Mouse (Mus musculus): ENCODE measurements at regions not wholly inside any gene's neighbourhood (a gene's known extent, or its start where the extent isn't known, plus 50 kb on each side); places are given as distances from the start of the nearest gene placed in this dataset.

GRCm38 (mm10) chr3:57910020-57910419, 62.1 kb upstream of the Pfn2 start:
- Histone ChIP-seq H3K9me3 (ENCODE audit: control insufficient read depth, low read length) (no peaks in the 10 kb centered on the region), H3K4me1 (ENCODE audit: control insufficient read depth) (no peaks in the 10 kb centered on the region), H3K4me3 (replicated peaks) (no peak overlapping the region), H3K36me3 (ENCODE audit: control insufficient read depth) (no peaks in the 10 kb centered on the region), H3K27me3 (ENCODE audit: control insufficient read depth) (no peaks in the 10 kb centered on the region)
- TF ChIP-seq GATA1 (IDR thresholded peaks at IDR 0.05; ENCODE audit: low read length) (no peak), TAL1 (IDR thresholded peaks at IDR 0.05; ENCODE audit: low read length) (no peak)

- Histone ChIP-seq H3K27me3 (ENCODE audit: control insufficient read depth) (no peaks in the 10 kb centered on the region), H3K36me3 (ENCODE audit: control insufficient read depth) (no peaks in the 10 kb centered on the region), H3K4me3 (replicated peaks) (no peak overlapping the region), H3K9me3 (ENCODE audit: control insufficient read depth, low read length) (no peaks in the 10 kb centered on the region), H3K4me1 (ENCODE audit: control insufficient read depth) (no peaks in the 10 kb centered on the region)
- no peak for TF ChIP-seq TAL1 (IDR thresholded peaks at IDR 0.05; ENCODE audit: low read length)
- no peak for TF ChIP-seq GATA1 (IDR thresholded peaks at IDR 0.05; ENCODE audit: low read length)
Observed at GRCm38 (mm10) chr3:57911831-57912596, 64.1 kb upstream of the Pfn2 start.

- no peaks in the 10 kb centered on the region for H3K9me3 ChIP-seq (ENCODE audit: control insufficient read depth, low read length)
- H3K36me3 ChIP-seq (ENCODE audit: control insufficient read depth): no peaks in the 10 kb centered on the region
- H3K4me3 ChIP-seq (replicated peaks): no peak overlapping the region
- H3K4me1 ChIP-seq (ENCODE audit: control insufficient read depth): no peaks in the 10 kb centered on the region
- H3K27me3 ChIP-seq (ENCODE audit: control insufficient read depth): no peaks in the 10 kb centered on the region
- TF ChIP-seq TAL1 (IDR thresholded peaks at IDR 0.05; ENCODE audit: low read length) (no peak), GATA1 (IDR thresholded peaks at IDR 0.05; ENCODE audit: low read length) (no peak)
Observed at GRCm38 (mm10) chr3:57912650-57913343, 64.9 kb upstream of the Pfn2 start.

- no peak for TF ChIP-seq TAL1 (IDR thresholded peaks at IDR 0.05; ENCODE audit: low read length)
- no peak for TF ChIP-seq GATA1 (IDR thresholded peaks at IDR 0.05; ENCODE audit: low read length)
- Histone ChIP-seq H3K9me3 (ENCODE audit: control insufficient read depth, low read length) (no peaks in the 10 kb centered on the region), H3K4me3 (replicated peaks) (no peak overlapping the region), H3K36me3 (ENCODE audit: control insufficient read depth) (no peaks in the 10 kb centered on the region), H3K27me3 (ENCODE audit: control insufficient read depth) (no peaks in the 10 kb centered on the region), H3K4me1 (ENCODE audit: control insufficient read depth) (no peaks in the 10 kb centered on the region)
Observed at GRCm38 (mm10) chr3:57914687-57915086, 66.8 kb upstream of the Pfn2 start.

GRCm38 (mm10) chr3:57918913-57919312, 71.0 kb upstream of the Pfn2 start:
- no peak overlapping the region for H3K4me3 ChIP-seq (replicated peaks)
- no peaks in the 10 kb centered on the region for H3K4me1 ChIP-seq (ENCODE audit: control insufficient read depth)
- H3K36me3 ChIP-seq (ENCODE audit: control insufficient read depth): no peaks in the 10 kb centered on the region
- no peaks in the 10 kb centered on the region for H3K27me3 ChIP-seq (ENCODE audit: control insufficient read depth)
- H3K9me3 ChIP-seq (ENCODE audit: control insufficient read depth, low read length): no peaks in the 10 kb centered on the region
- TF ChIP-seq GATA1 (IDR thresholded peaks at IDR 0.05; ENCODE audit: low read length) (no peak), TAL1 (IDR thresholded peaks at IDR 0.05; ENCODE audit: low read length) (no peak)

GRCm38 (mm10) chr3:57919390-57920089, 71.7 kb upstream of the Pfn2 start:
- H3K36me3 ChIP-seq (ENCODE audit: control insufficient read depth): no peaks in the 10 kb centered on the region
- no peaks in the 10 kb centered on the region for H3K27me3 ChIP-seq (ENCODE audit: control insufficient read depth)
- no peak overlapping the region for H3K4me3 ChIP-seq (replicated peaks)
- TF ChIP-seq GATA1 (IDR thresholded peaks at IDR 0.05; ENCODE audit: low read length): no peak
- TF ChIP-seq TAL1 (IDR thresholded peaks at IDR 0.05; ENCODE audit: low read length): no peak
- H3K9me3 ChIP-seq (ENCODE audit: control insufficient read depth, low read length): no peaks in the 10 kb centered on the region
- no peaks in the 10 kb centered on the region for H3K4me1 ChIP-seq (ENCODE audit: control insufficient read depth)

- H3K4me3 ChIP-seq (replicated peaks): no peak overlapping the region
- H3K4me1 ChIP-seq (ENCODE audit: control insufficient read depth): no peaks in the 10 kb centered on the region
- H3K9me3 ChIP-seq (ENCODE audit: control insufficient read depth, low read length): no peaks in the 10 kb centered on the region
- TF ChIP-seq GATA1 (IDR thresholded peaks at IDR 0.05; ENCODE audit: low read length) (no peak), TAL1 (IDR thresholded peaks at IDR 0.05; ENCODE audit: low read length) (no peak)
- no peaks in the 10 kb centered on the region for H3K27me3 ChIP-seq (ENCODE audit: control insufficient read depth)
- H3K36me3 ChIP-seq (ENCODE audit: control insufficient read depth): no peaks in the 10 kb centered on the region
Observed at GRCm38 (mm10) chr3:57920090-57920432, 72.2 kb upstream of the Pfn2 start.

GRCm38 (mm10) chr3:57921071-57921882, 73.4 kb upstream of the Pfn2 start:
- Histone ChIP-seq H3K4me1 (ENCODE audit: control insufficient read depth) (no peaks in the 10 kb centered on the region), H3K27me3 (ENCODE audit: control insufficient read depth) (no peaks in the 10 kb centered on the region), H3K36me3 (ENCODE audit: control insufficient read depth) (no peaks in the 10 kb centered on the region), H3K4me3 (replicated peaks) (no peak overlapping the region), H3K9me3 (ENCODE audit: control insufficient read depth, low read length) (no peaks in the 10 kb centered on the region)
- TF ChIP-seq TAL1 (IDR thresholded peaks at IDR 0.05; ENCODE audit: low read length): no peak
- no peak for TF ChIP-seq GATA1 (IDR thresholded peaks at IDR 0.05; ENCODE audit: low read length)

All from erythroblast, embryonic 14.5 days (primary cell).